Mouse (Mus musculus) embryonic facial prominence, embryonic 11.5 days (tissue): ENCODE measurements at regions not wholly inside any gene's neighbourhood (a gene's known extent, or its start where the extent isn't known, plus 50 kb on each side); places are given as distances from the start of the nearest gene placed in this dataset.

ENCODE experiments used
- ATAC-seq: fragments of 200-750 bp; cut with Nextera tagmentation; replicated peaks from 2 replicates; pipeline ENCODE4 v1.8.0; 2017; ENCODE audit warnings: low read depth; ENCODE audit not compliant: insufficient number of reproducible peaks, low FRiP score, low TSS enrichment
- DNase-seq: peaks from one replicate; pipeline ENCODE4 v3.0.0-alpha.2; 2015; ENCODE audit warnings: low spot score
- H3K27ac ChIP-seq: fragments of 300-500 bp; sonication (generic); replicated peaks from 2 replicates; pipeline ENCODE4 v1.5.1; 2014; ENCODE audit warnings: mild to moderate bottlenecking, low read depth, low read length, control low read depth
- H3K27me3 ChIP-seq: fragments of 300-500 bp; sonication (generic); 2 replicates; pipeline ENCODE4 v1.6.1; 2014; ENCODE audit warnings: mild to moderate bottlenecking, low read length, moderate library complexity, mixed read lengths; ENCODE audit not compliant: control insufficient read depth, insufficient read depth
- H3K36me3 ChIP-seq: fragments of 300-500 bp; sonication (generic); replicated peaks from 2 replicates; pipeline ENCODE4 v1.6.1; 2014; ENCODE audit warnings: low read depth, mild to moderate bottlenecking, low read length, moderate library complexity, mixed read lengths; ENCODE audit not compliant: control insufficient read depth, insufficient read depth
- H3K4me1 ChIP-seq: fragments of 300-500 bp; sonication (generic); 2 replicates; pipeline ENCODE4 v1.6.1; 2014; ENCODE audit warnings: low read length, mixed read lengths; ENCODE audit not compliant: control insufficient read depth, insufficient read depth
- H3K4me2 ChIP-seq: fragments of 300-500 bp; sonication (generic); 2 replicates; pipeline ENCODE4 v1.6.1; 2014; ENCODE audit warnings: low read depth, mild to moderate bottlenecking, control low read depth, low read length, moderate library complexity
- H3K4me3 ChIP-seq: fragments of 300-500 bp; sonication (generic); 2 replicates; pipeline ENCODE4 v1.5.1; 2014; ENCODE audit warnings: low read depth, low read length, control low read depth
- H3K9ac ChIP-seq: fragments of 300-500 bp; sonication (generic); replicated peaks from 2 replicates; pipeline ENCODE4 v1.6.1; 2014; ENCODE audit warnings: mild to moderate bottlenecking, control low read depth, low read length
- H3K9me3 ChIP-seq: fragments of 300-500 bp; sonication (generic); replicated peaks from 2 replicates; pipeline ENCODE4 v1.6.1; 2016; ENCODE audit warnings: mild to moderate bottlenecking, low read length, inconsistent platforms, mixed read lengths; ENCODE audit not compliant: control insufficient read depth
- WGBS: fragments of 180-500 bp; shearing (Covaris S2); extraction: QIAGEN DNeasy Blood & Tissue Kit; methylation state at CpG from one replicate; pipeline ENCODE4 v1.1.7; 2014; 5-methylcytosine and 5-hydroxymethylcytosine counted together

DNA sequence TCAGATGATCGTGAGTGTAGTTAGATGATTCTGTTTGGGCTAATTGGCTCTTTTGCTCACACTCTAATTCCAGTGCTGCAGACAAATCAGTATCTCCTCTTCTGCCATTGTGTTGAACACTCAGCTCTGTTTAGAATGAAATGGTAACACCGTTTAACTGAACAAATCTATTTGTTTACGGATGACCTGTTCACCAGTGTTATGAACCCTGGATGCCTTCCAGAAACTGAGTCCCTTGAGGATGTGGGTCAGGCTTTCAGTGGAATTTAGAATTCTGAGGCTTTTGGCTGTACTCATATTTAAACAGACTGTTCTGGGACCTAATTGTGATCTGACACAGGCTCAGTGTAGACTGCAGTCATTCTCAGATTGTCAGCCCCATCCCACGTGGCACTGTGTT lies 723.5 kb downstream of the Tmem114 start:
- H3K9ac ChIP-seq, result no peak overlapping the region
- ATAC-seq (no peak), DNase-seq (no peak)
- H3K4me1 ChIP-seq, result no peaks in the 10 kb centered on the region
- no peaks in the 10 kb centered on the region for H3K9me3 ChIP-seq
- H3K36me3 ChIP-seq, result no peaks in the 10 kb centered on the region
- H3K4me2 ChIP-seq, result no peak overlapping the region
- H3K27ac ChIP-seq, result no peak overlapping the region
- WGBS, result 62% methylated on average over 4 of the region's 4 CpGs
- no peak overlapping the region for H3K4me3 ChIP-seq
- H3K27me3 ChIP-seq, result no peaks in the 10 kb centered on the region

DNA sequence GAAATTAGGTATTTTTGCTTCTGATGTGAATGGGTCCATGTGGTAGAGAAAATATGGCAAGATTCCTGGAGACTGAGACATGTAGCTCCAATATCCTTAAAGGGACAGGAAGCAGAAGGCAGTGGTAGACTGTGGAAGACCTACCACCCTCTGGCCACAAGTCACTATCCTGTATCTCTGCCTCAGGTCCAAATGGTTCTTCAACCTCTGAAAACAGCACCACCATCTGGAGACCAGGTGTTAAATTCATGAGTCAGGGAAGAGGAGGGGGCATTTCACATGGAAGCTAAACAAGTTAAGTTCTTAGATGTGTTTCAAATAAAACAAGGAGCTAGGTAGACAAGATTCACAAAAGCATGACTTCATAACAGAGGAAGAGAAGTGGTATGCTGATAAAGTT lies 739.5 kb downstream of the Tmem114 start:
- DNase-seq (peak; percentile 9), ATAC-seq (no peak)
- Histone ChIP-seq H3K27me3 (no peaks in the 10 kb centered on the region), H3K4me2 (no peak overlapping the region), H3K4me3 (no peak overlapping the region), H3K4me1 (no peaks in the 10 kb centered on the region), H3K9me3 (no peaks in the 10 kb centered on the region), H3K36me3 (no peaks in the 10 kb centered on the region), H3K9ac (no peak overlapping the region), H3K27ac (no peak overlapping the region)

DNA sequence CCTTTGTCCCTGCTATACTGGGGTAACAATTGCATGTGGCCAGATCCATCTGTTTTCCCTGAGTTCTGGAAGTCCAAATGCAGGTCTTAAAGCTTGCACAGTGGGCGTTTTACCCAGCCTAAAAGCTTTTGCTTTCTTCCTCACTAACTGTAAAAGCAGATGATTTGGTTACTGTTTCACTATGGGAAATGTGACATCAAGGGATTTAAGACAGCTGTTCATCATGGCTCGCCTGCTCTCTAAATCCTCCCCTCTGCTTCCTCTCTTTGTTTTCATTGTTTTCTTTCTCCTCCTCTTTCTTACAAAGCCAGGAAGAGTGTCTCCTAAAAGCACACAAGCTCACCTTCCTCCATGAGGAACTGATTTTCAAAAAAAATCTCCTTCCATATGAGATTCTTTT lies 758.8 kb downstream of the Tmem114 start:
- ATAC-seq, result no peak
- WGBS, result 32% methylated on average over 2 of the region's 2 CpGs
- H3K27ac ChIP-seq, result no peak overlapping the region

DNA sequence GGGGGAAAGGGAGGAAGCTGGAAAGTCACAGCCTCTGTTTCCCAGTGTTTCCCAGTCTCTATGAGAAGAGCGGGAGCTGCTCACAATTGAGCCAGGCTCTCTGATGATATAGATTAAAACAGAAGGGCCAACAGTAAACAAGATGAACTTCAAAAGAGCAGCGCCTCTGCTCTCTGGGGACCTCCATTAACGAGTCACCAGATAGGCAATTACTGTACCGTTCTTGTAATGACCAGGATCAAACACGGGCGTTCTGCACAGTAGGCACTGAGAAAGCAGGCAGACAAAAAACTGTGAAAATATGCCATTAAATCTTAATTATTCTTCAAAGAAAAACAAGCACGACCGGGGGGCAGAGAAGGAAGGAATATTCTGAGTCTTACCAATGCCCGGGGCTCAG lies 766.8 kb downstream of the Tmem114 start:
- no peak overlapping the region for H3K27ac ChIP-seq
- no peaks in the 10 kb centered on the region for H3K9me3 ChIP-seq
- no peak overlapping the region for H3K4me3 ChIP-seq
- no peaks in the 10 kb centered on the region for H3K36me3 ChIP-seq
- no peak overlapping the region for H3K4me2 ChIP-seq
- WGBS, result 57% methylated on average over 9 of the region's 9 CpGs
- no peaks in the 10 kb centered on the region for H3K4me1 ChIP-seq
- no peak overlapping the region for H3K9ac ChIP-seq
- no peak for DNase-seq
- ATAC-seq, result no peak
- no peaks in the 10 kb centered on the region for H3K27me3 ChIP-seq

More for the DNA sequence above, 758.8 kb downstream of the Tmem114 start:
- no peaks in the 10 kb centered on the region for H3K9me3 ChIP-seq
- no peak for DNase-seq
- H3K4me3 ChIP-seq, result no peak overlapping the region
- no peak overlapping the region; the same call in 1 of the 2 replicates for H3K9ac ChIP-seq
- no peaks in the 10 kb centered on the region for H3K27me3 ChIP-seq
- no peak overlapping the region for H3K4me2 ChIP-seq
- H3K36me3 ChIP-seq, result no peaks in the 10 kb centered on the region
- H3K4me1 ChIP-seq, result no peaks in the 10 kb centered on the region

DNA sequence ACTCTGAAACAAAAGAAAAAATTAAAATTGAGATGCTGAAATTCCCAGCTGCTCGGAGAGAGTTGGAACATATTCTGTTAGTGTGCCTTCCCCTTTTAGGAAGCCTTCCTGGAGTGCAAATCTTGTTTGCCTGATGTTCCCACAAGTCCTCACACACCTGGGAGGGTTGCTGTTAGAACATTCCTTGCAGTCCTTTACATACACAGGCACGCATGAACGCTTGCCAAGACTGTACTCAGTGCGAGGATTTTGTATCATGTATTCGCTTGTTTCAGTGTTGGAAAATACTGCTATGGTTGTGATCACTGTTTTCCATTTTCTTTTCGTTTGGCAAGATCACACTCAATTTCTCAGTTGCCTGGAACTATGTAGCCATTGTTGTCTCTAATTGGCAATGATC lies 770.5 kb downstream of the Tmem114 start:
- Histone ChIP-seq H3K27ac (no peak overlapping the region), H3K27me3 (no peaks in the 10 kb centered on the region), H3K4me1 (no peaks in the 10 kb centered on the region), H3K4me3 (no peak overlapping the region), H3K4me2 (no peak overlapping the region), H3K36me3 (no peaks in the 10 kb centered on the region), H3K9ac (no peak overlapping the region), H3K9me3 (no peaks in the 10 kb centered on the region)
- DNase-seq, result no peak
- WGBS, result 87% methylated on average over 6 of the region's 6 CpGs
- ATAC-seq, result no peak

DNA sequence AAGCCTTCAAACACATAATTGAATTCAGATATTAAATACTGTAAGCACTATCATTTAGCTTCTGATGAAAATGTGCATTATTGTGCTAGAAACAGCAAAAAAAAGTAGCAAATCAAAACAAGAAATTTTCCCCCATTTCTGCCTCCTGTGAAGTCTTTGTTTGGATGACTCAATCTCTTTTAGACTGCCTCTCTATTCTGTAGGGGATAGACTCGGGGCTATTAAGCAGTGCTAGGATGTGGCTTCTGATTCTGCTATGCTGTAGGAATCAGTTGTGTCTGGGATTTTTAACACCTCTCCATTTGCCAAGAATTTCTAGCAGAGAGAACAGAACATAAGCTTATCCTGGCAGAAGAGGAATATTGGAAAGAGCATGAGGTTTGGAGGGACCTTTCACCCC lies 775.2 kb downstream of the Tmem114 start:
- 51% methylated on average over 1 of the region's 1 CpGs for WGBS
- H3K27me3 ChIP-seq, result no peaks in the 10 kb centered on the region
- H3K27ac ChIP-seq, result no peak overlapping the region
- DNase-seq (no peak), ATAC-seq (no peak)
- H3K4me1 ChIP-seq, result no peaks in the 10 kb centered on the region
- H3K4me3 ChIP-seq, result no peak overlapping the region
- no peak overlapping the region for H3K9ac ChIP-seq
- H3K4me2 ChIP-seq, result no peak overlapping the region
- H3K9me3 ChIP-seq, result no peaks in the 10 kb centered on the region
- H3K36me3 ChIP-seq, result no peaks in the 10 kb centered on the region

DNA sequence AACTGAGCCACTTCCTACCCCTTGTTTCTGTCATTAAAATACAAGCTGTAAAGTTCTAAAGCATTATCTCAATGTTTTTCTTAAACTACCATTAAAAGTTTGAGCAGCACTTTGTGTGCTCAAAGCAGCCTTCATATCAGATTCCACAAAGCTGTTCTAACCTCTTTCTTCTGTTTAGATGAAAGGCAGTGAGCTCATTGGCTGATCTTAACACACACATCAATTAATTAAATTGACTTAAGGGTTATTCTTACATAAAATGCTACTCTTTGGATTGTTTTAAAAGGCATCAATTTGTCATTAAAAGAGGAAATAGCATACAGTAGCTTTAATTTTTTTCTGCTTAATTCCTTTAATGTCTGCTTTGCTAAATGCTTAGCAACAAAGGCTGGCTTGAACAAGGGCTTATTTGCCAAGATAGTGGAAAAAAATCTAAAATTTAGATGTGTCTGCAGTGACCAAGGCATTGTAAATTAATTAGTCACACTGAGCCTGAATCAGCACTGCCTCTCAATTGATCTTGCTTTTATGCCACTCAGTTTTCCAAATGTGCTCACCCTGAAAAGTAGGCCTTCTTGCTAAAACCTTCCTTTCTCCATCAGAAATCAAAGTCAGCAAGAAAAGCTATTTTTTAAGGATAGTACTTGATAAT lies 777.5 kb downstream of the Tmem114 start:
- ATAC-seq, result no peak
- H3K4me2 ChIP-seq, result no peak overlapping the region
- H3K4me3 ChIP-seq, result no peak overlapping the region
- no peaks in the 10 kb centered on the region for H3K27me3 ChIP-seq
- no peak overlapping the region for H3K27ac ChIP-seq
- H3K9me3 ChIP-seq, result no peaks in the 10 kb centered on the region
- no peak overlapping the region for H3K9ac ChIP-seq
- no peaks in the 10 kb centered on the region for H3K36me3 ChIP-seq
- H3K4me1 ChIP-seq, result no peaks in the 10 kb centered on the region
- DNase-seq, result no peak

DNA sequence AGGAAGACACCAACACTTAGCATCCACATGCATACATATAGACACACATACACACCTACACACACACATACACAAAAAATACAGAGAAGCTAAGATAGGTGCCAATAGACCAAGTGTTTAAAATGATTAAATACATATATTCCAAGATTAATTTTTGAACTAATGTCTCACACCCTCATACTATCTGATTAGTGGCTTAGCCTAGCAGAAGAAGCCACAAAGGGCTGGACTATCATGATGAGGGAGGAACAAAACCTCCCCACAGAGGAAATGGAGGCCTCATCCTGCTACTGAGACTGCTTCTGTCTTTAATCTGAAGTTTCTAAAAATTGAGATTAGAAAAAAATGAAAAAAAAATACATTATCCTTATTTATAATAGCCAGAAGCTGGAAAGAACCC lies 780.6 kb downstream of the Tmem114 start:
- H3K27ac ChIP-seq, result no peak overlapping the region
- DNase-seq (no peak), ATAC-seq (no peak)
- H3K36me3 ChIP-seq, result no peaks in the 10 kb centered on the region
- no peaks in the 10 kb centered on the region for H3K27me3 ChIP-seq
- H3K4me1 ChIP-seq, result no peaks in the 10 kb centered on the region
- H3K9me3 ChIP-seq, result no peaks in the 10 kb centered on the region
- H3K9ac ChIP-seq, result no peak overlapping the region
- no peak overlapping the region for H3K4me3 ChIP-seq
- no peak overlapping the region for H3K4me2 ChIP-seq
